Mouse (Mus musculus) embryonic facial prominence, embryonic 13.5 days (tissue): ENCODE measurements around the gene Tnfrsf1b. TPM values are rescaled to one million over a fixed set of nuclear protein-coding genes. Genes with fewer than 3 reads are reported as not detected.

Source experiments
- ATAC-seq: fragments of 200-750 bp; cut with Nextera tagmentation; 2 replicates; pipeline ENCODE4 v1.8.0; 2017; ENCODE audit warnings: low read depth; ENCODE audit not compliant: insufficient number of reproducible peaks, insufficient read depth, low FRiP score, low TSS enrichment
- H3K27ac ChIP-seq: fragments of 300-500 bp; sonication (generic); 2 replicates; pipeline ENCODE4 v1.5.1; 2015; ENCODE audit warnings: moderate library complexity, mild to moderate bottlenecking, inconsistent platforms
- H3K27me3 ChIP-seq: fragments of 300-500 bp; sonication (generic); 2 replicates; pipeline ENCODE4 v1.6.1; 2015; ENCODE audit warnings: mild to moderate bottlenecking, inconsistent platforms
- H3K36me3 ChIP-seq: fragments of 300-500 bp; sonication (generic); 2 replicates; pipeline ENCODE4 v1.6.1; 2015; ENCODE audit warnings: mild to moderate bottlenecking, inconsistent platforms
- H3K4me1 ChIP-seq: fragments of 300-500 bp; sonication (generic); 2 replicates; pipeline ENCODE4 v1.6.1; 2015; ENCODE audit warnings: inconsistent platforms
- H3K4me2 ChIP-seq: fragments of 300-500 bp; sonication (generic); 2 replicates; pipeline ENCODE4 v1.6.1; 2015; ENCODE audit warnings: moderate library complexity, mild to moderate bottlenecking, inconsistent platforms
- H3K4me3 ChIP-seq: fragments of 300-500 bp; sonication (generic); 2 replicates; pipeline ENCODE4 v1.5.1; 2015; ENCODE audit warnings: mild to moderate bottlenecking, inconsistent platforms
- H3K9ac ChIP-seq: fragments of 300-500 bp; sonication (generic); 2 replicates; pipeline ENCODE4 v1.6.1; 2015; ENCODE audit warnings: mild to moderate bottlenecking, inconsistent platforms
- H3K9me3 ChIP-seq: fragments of 300-500 bp; sonication (generic); 2 replicates; pipeline ENCODE4 v1.6.1; 2016; ENCODE audit warnings: inconsistent platforms
- WGBS: fragments of 180-500 bp; shearing (Covaris S2); methylation state at CpG from one replicate; pipeline ENCODE4 v1.1.7; 2015; ENCODE audit warnings: mixed read lengths; 5-methylcytosine and 5-hydroxymethylcytosine counted together
- polyA plus RNA-seq: library from polyadenylated mRNA; unstranded; fragments of >200 nt; fragmentation: Nextera tagmentation; extraction: Ambion mirVana; gene quantifications from 2 replicates; pipeline ENCODE4 v1.2.1, GENCODE M21; 2015

The Tnfrsf1b gene
- polyA plus RNA-seq = 1.6 and 2.7 TPM in 2 replicates

- peak within 1 kb of the TSS; percentile 61 for H3K9ac ChIP-seq
- H3K4me1 ChIP-seq = peaks cover 9% of the 10 kb centered on the region
- peak within 1 kb of the TSS; percentile 41 for H3K4me3 ChIP-seq
- no peak within 1 kb of the TSS for H3K27ac ChIP-seq
- peak within 1 kb of the TSS; percentile 70 for H3K4me2 ChIP-seq
- peaks cover 42% of the 10 kb centered on the region for H3K27me3 ChIP-seq
- no peaks in the 10 kb centered on the region for H3K9me3 ChIP-seq
- no peak for ATAC-seq
- 1% methylated on average over 47 of the region's 47 CpGs for WGBS
- H3K36me3 ChIP-seq = no peaks in the 10 kb centered on the region
Observed at GRCm38 (mm10) chr4:145246173-145247011, at the start of gene Tnfrsf1b. TSS of gene Tnfrsf1b (minus strand) at chr4:145246870.

DNA sequence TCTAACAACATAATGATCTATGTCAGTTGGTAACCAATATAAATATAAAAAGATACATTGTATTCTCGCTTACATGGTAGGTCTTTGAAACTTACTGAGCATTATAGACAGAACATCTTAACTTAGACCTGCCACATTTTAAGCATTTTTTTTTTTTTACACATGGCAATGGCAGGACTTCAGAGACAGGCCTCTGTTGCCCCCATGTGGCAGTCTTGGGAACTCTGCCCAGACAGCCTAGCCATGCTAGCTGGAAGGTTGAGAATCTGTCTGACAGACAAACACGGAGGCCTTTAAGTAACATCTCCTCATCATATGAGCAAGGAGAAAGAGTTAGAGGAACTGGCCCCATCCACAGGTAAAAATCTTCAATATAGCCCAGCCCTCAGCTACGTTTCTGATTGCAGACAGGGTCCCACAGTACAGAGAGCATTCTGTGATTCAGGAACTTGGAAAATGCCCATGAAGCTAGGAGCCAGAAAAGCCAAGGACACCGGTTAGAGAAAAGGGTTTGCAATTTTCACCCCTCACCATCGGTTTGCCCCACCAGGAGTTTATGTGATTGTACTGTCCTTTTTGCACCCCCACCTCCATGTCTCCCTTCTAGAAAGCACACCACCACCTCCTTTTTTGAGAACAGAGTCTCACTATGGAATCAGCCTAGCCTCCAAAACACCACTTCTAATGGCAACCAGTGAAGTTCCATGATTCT, 49.1 kb upstream of the Tnfrsf1b start:
- 50% methylated on average over 5 of the region's 5 CpGs for WGBS

DNA sequence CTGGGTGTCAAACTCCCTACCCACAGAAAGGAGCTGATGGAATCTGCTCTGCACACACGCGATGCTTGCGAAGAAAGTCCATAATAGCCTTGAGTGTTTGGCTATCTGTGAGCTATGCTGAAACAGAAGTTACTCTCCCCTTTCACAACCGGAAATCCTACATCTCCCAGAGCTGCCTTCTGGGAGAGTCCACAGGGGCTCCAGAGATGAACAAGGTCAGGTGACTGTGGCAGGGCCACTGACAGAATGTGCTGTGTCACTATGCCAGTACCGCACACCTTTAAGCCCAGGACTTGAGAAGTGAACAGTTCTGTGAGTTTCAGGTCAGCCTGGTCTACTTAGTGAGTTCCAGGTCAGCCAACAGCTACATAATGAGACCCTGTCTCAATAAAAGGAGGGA, 47.9 kb upstream of the Tnfrsf1b start:
- Histone ChIP-seq H3K9me3 (no peaks in the 10 kb centered on the region), H3K27me3 (no peaks in the 10 kb centered on the region), H3K9ac (no peak overlapping the region), H3K4me1 (no peaks in the 10 kb centered on the region), H3K4me3 (no peak overlapping the region), H3K36me3 (no peaks in the 10 kb centered on the region), H3K27ac (no peak overlapping the region), H3K4me2 (no peak overlapping the region)
- 89% methylated on average over 5 of the region's 5 CpGs for WGBS
- no peak for ATAC-seq

More for the DNA sequence above, 49.1 kb upstream of the Tnfrsf1b start:
- Histone ChIP-seq H3K4me3 (no peak overlapping the region), H3K9me3 (no peaks in the 10 kb centered on the region), H3K27me3 (no peaks in the 10 kb centered on the region), H3K4me2 (no peak overlapping the region), H3K27ac (no peak overlapping the region), H3K9ac (no peak overlapping the region), H3K36me3 (no peaks in the 10 kb centered on the region), H3K4me1 (no peaks in the 10 kb centered on the region)
- no peak for ATAC-seq

DNA sequence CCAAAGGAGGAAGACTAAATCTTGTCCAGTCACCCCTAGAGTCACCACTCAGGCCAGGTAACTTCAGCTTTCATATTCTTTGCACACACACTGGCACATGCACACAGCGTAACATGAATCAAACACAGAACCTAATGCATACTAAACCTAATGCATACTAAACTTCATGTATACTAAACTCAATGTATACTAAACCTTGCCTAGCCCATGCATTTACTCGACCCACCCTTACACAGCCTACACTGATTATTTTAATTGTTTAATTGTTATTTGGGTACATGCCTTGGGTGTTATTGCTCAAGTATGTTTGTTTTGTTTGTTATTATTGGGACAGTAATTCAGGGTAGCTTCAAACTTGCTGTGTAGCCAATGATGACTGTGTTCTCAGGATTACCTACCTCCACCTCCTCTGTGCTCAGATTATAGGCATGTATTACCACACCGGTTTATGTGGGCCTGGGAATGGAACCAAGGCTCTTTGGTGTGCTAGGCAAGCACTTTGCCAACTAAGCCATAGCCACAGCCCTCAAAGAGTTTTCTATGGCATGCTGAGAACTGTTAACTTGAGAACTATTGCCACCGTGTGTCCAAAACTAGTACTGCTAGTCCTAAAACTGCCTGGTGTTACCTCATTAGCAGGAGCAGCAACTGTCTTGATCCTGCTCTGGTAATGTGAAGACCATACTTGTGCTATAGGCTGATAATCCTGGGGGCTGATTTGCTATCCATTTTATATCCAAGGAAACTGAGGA, 39.9 kb upstream of the Tnfrsf1b start:
- no peak overlapping the region for H3K27ac ChIP-seq
- H3K4me3 ChIP-seq = no peak overlapping the region
- H3K27me3 ChIP-seq = no peaks in the 10 kb centered on the region
- 0 out of 2 replicates have a peak, but pooled peaks have one; percentile 43 for ATAC-seq
- 49% methylated on average over 4 of the region's 4 CpGs for WGBS
- no peak overlapping the region for H3K9ac ChIP-seq
- no peaks in the 10 kb centered on the region for H3K4me1 ChIP-seq
- H3K36me3 ChIP-seq = no peaks in the 10 kb centered on the region
- H3K4me2 ChIP-seq = no peak overlapping the region
- no peaks in the 10 kb centered on the region for H3K9me3 ChIP-seq

GRCm38 (mm10) chr4:145284675-145285074, 38.0 kb upstream of the Tnfrsf1b start:
- Histone ChIP-seq H3K27ac (no peak overlapping the region), H3K4me3 (no peak overlapping the region), H3K9me3 (no peaks in the 10 kb centered on the region), H3K4me1 (no peaks in the 10 kb centered on the region), H3K9ac (no peak overlapping the region), H3K27me3 (no peaks in the 10 kb centered on the region), H3K36me3 (no peaks in the 10 kb centered on the region), H3K4me2 (no peak overlapping the region)
- ATAC-seq = no peak
- WGBS = 88% methylated on average over 4 of the region's 4 CpGs

DNA sequence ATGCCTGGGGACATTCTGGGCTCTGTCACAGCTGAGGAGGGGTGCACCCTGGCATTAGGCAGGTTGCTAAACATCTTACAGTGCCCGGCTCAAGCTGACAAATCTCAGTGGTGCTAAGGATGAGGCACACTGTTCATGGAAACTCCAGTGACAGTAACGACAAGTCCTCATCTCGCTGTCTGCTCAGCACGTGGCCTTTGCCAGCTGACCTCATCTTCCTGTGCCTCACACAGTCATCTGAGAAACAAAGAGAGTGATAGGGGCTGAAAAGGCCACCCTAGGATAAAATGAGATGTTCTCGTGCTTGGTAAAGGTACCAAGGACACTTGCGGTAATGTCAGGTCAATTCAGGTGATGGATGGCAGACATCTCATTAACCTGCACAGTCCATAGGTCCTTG, 36.8 kb upstream of the Tnfrsf1b start:
- H3K27me3 ChIP-seq = no peaks in the 10 kb centered on the region
- WGBS = 65% methylated on average over 6 of the region's 6 CpGs
- no peak overlapping the region for H3K4me3 ChIP-seq
- H3K4me1 ChIP-seq = no peaks in the 10 kb centered on the region
- ATAC-seq = no peak
- no peaks in the 10 kb centered on the region for H3K9me3 ChIP-seq
- H3K4me2 ChIP-seq = no peak overlapping the region
- H3K9ac ChIP-seq = no peak overlapping the region
- no peaks in the 10 kb centered on the region for H3K36me3 ChIP-seq
- no peak overlapping the region for H3K27ac ChIP-seq

DNA sequence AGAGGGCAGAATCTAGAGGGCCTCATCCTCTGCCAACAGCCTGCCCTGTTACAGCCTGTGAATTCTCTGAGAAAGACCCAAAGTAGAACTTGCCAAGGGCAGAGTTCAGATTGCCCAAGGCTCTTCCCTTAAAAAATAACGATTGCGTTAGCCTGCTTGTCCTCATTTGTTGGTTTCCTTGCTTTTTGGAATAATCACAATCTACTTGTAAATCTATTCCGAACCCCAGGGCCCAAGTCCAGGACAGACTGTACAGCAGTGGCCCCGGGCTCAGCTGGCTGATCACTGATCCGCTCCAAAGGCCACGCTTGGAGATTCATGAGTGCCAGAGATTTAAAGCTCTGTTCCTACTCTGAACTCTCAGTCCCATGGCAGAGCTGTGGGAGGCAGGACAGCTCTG, 34.3 kb upstream of the Tnfrsf1b start:
- 83% methylated on average over 6 of the region's 6 CpGs for WGBS
- Histone ChIP-seq H3K4me2 (no peak overlapping the region), H3K9me3 (no peaks in the 10 kb centered on the region), H3K9ac (no peak overlapping the region), H3K27ac (no peak overlapping the region), H3K4me1 (no peaks in the 10 kb centered on the region), H3K36me3 (no peaks in the 10 kb centered on the region), H3K27me3 (no peaks in the 10 kb centered on the region), H3K4me3 (no peak overlapping the region)
- no peak for ATAC-seq

DNA sequence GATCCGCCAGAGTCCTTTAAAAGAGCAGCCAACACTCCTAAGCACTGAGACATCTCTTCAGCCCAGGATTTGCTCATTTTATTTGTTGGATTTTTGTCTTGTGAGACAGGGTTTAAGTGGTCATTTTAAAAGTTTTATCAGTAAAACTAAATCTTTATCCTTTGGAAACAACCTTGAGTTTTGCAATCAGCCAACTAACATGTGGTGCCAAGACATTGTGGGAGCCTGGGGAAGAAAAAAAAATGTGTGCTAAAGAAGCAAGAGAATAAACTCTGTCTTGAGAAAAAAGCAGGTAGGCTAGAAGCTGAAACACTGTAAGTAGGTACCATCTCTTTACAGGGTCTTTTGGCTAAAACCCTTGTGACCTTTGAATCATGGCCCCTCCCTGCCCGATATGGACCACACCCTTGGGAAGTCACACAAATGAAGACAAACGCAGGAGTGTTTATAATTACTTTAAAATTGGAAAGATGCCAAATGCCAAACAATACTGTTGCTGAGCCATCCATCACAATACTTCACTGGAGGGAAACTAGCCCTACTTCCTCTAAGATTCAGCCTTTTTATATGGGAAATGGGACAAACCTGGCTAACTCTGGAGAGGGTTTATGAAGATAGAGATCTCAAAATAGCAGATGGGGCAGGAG, 32.2 kb upstream of the Tnfrsf1b start:
- no peak for ATAC-seq
- no peak overlapping the region for H3K27ac ChIP-seq
- no peaks in the 10 kb centered on the region for H3K9me3 ChIP-seq
- H3K27me3 ChIP-seq = no peaks in the 10 kb centered on the region
- H3K4me1 ChIP-seq = no peaks in the 10 kb centered on the region
- H3K9ac ChIP-seq = no peak overlapping the region
- no peak overlapping the region for H3K4me3 ChIP-seq
- 76% methylated on average over 3 of the region's 3 CpGs for WGBS
- no peaks in the 10 kb centered on the region for H3K36me3 ChIP-seq
- no peak overlapping the region for H3K4me2 ChIP-seq

DNA sequence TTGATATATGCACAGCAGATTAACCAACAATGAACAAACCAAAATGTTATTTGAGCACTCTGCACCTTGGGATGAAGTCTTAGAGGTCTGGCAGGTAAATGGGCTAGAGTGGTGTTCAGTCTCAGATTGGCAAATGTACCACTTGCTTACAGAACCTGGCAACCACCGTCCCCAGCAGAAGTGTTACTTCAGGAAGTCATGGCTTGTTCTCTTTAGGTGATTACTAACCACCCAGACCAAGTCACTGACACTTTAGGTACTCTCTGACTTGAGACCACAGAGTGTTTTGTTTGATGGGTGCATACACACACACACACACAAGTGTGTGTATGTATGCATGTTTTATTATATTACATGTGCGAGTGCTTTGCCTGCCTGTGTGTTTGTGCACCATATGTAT, 31.6 kb upstream of the Tnfrsf1b start:
- Histone ChIP-seq H3K4me2 (no peak overlapping the region), H3K27me3 (no peaks in the 10 kb centered on the region), H3K27ac (no peak overlapping the region), H3K36me3 (no peaks in the 10 kb centered on the region), H3K9ac (no peak overlapping the region), H3K9me3 (no peaks in the 10 kb centered on the region), H3K4me3 (no peak overlapping the region), H3K4me1 (no peaks in the 10 kb centered on the region)
- no peak for ATAC-seq
- 90% methylated on average over 2 of the region's 2 CpGs for WGBS

- H3K27me3 ChIP-seq = no peaks in the 10 kb centered on the region
- 76% methylated on average over 6 of the region's 6 CpGs for WGBS
- no peaks in the 10 kb centered on the region for H3K9me3 ChIP-seq
- H3K4me3 ChIP-seq = no peak overlapping the region
- no peak for ATAC-seq
- H3K4me2 ChIP-seq = no peak overlapping the region
- no peaks in the 10 kb centered on the region for H3K4me1 ChIP-seq
- H3K9ac ChIP-seq = no peak overlapping the region
- no peaks in the 10 kb centered on the region for H3K36me3 ChIP-seq
- no peak overlapping the region for H3K27ac ChIP-seq
Observed at GRCm38 (mm10) chr4:145276368-145277249, 29.9 kb upstream of the Tnfrsf1b start.
